Mouse (Mus musculus): Measurements from ENCODE around the gene Mpst. TPM values are rescaled to one million over a fixed set of nuclear protein-coding genes. Genes with fewer than 3 reads are reported as not detected.
A peak's percentile ranks its signal among the peaks of the same experiment; 100 is the strongest.

The Mpst gene
- polyA plus RNA-seq, 2 experiments from 2014 or later = 1.8 to 6.5 TPM

DNA sequence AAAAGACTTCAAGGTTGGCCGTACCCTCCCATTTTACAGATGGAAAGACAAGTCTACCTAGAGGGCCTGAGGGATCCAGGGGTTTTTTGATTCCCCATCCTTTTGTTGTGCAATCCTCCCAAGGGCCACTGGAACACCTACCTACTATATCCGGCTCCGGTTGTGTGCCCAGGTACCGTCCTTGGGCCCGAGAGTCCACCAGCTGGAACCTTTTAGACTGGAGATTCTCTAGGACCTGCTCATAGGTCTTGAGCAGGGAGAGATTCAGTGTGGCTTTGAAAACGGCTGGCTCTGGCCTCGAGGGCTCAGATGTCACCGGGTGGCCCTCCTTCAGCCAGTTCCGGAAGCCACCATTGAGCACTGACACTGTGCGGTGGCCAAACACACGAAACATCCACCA lies 1.1 kb upstream of the Mpst start:
- ATAC-seq = no peak

DNA sequence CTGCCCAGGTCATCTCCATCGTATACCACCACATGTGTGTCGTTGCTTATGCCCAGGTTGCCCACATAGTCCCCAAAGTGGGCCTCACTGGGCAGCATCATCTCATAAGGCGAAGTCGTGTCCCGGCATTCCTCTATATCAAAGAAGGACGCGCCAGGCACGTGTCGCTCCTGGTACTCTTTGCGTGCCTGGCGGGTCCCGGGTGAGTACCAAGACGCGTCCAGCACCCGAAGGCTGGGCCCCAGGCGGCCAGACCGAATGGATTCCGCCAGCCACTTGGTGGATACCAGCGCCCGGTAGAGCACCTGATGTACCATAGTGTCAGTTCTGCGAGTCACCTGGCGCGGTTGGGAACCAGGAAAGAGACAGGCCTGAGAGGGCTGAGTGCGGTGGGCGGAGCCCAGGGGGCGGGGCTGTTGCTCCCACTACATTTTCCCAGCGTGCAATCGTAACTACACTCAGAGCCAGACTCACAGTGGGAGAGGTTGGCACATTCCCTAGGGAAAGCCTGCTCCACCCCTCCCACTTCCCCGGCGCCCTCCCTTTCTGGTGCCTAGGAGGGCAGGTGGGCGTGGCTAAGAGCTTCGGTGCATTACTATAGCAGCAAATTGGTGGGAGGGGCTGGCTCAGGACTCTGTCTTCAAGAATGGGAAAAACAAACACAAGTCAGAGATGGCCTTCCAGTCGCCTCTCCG lies 552 bp upstream of the Mpst start, which contains the start of gene Tst:
Gene Tst (minus strand): TSS at position 391 of the 695 bp plus-strand sequence.
- peak; percentile 34 for ATAC-seq

DNA sequence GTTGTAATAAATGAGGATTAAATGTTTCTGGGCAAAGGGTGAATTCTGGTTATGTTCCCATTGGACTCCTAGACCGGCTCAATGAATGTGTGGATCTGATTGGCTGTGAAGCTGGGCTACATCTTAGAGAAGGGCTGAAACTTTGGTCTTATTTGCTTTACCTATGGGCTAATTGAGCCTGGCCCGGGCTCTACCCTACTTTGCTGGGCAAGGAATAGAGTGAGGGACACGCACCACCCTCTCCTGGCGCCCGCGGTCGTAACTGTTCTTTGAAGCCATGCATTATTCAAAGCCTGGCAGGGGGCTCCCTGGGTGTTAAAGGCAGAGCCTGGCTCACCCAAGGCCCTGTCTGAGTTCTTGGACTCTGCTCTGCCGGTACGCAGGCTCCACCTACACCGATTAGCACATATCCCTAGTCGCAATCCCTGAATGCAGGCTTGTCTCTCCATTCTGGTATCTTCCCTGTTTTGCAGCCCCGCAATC lies 3.4 kb downstream of the Mpst start:
- no peak for ATAC-seq

DNA sequence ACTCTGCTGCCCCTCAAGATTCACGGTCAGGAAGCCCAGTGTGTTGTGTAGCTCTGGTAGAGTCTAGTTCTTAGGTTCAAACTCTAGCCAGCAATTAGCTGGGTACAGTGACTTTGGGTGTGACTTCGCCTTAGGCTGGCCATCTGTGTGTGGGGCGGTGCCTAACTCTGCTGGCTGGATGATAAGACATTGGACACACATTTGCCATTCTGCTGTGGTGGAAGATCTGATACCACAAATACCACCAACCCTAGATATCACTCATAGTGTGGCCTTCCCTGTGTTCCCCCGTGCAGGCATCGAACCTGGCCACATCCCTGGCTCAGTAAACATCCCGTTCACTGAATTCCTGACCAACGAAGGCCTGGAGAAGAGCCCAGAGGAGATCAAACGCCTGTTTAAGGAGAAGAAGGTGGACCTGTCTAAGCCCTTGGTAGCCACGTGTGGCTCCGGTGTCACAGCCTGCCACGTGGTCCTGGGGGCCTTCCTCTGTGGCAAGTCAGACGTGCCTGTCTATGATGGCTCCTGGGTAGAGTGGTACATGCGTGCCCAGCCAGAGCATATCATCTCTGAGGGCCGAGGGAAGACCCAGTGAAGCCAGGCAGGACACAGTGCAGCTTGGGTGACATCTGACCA lies 7.0 kb downstream of the Mpst start:
- no peak for ATAC-seq

DNA sequence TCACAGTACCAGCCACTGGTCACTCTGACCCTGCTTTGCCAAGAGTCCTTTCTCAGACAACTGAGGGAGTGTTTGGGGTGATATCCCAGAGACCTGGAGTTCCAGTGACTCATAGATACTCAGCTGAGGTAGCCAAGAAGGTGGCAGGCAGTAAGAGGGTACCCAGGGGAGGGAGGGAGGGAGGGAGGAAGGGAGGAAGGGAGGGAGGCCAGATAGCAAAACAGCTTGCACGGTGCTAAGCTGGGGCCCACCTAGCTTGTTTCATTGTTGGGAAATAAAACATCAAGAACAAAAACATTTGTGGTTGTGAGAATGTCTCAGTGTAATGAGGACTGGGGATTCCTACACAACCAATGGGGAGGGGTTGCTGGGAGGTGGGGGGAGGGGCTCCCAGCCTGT lies 7.5 kb downstream of the Mpst start:
- no peak for ATAC-seq

DNA sequence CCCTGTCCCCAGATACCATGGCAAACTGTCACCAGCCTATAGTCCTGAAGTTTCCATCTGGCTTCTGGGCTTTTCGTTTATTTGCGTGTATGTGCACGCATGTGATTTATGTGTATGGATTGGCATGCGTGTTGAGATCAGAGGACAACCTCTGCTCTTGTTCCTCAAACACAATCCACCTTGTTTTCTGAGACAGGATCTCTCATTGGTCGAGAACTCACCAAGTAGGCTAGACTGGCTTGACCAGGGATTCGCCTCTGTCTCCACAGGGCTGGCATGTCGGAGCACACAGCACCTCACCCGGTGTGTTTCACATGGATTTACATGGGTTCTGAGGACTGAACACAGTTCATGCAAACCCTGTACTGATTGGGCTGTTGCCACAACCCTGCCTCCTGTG lies 7.9 kb downstream of the Mpst start:
- ATAC-seq = no peak

DNA sequence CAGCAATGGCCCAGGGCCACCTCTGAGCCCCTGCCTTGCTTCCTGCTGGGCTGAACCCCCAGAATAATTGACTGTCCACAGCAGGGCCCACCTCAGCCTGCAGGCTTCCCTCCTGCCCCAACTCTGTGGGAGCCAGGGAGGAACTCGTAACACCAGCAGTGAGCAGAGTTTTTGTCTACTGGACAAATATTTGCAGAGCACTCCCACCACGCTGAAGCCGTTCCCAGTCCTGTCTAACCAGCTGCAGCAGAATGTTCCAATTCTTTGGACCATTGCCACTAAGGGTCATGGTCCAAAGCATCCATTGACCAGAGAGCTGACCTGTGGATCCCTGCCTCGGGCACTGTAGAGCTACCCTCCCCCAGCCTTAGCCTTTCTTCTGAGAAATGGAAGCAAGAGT lies 10.7 kb downstream of the Mpst start:
- no peak for ATAC-seq

DNA sequence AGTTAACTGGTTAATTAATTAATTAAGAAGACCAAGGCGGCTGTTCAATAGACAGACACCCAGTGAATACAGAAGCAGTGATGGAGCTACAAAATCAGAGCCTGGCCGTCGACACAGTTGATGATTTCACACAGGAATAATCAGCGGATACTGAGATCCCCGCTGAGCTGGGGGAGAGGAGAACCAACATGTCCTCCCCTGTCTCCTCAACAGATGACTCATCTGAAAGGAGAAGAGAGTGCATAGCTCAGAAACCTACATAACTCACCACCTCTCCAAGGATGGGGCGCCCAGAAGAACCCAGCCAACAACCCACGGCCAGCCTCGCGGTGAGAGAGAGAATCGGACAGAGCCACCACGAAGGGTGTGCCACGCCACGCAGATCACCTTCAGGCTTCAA lies 14.2 kb downstream of the Mpst start:
- ATAC-seq = no peak

DNA sequence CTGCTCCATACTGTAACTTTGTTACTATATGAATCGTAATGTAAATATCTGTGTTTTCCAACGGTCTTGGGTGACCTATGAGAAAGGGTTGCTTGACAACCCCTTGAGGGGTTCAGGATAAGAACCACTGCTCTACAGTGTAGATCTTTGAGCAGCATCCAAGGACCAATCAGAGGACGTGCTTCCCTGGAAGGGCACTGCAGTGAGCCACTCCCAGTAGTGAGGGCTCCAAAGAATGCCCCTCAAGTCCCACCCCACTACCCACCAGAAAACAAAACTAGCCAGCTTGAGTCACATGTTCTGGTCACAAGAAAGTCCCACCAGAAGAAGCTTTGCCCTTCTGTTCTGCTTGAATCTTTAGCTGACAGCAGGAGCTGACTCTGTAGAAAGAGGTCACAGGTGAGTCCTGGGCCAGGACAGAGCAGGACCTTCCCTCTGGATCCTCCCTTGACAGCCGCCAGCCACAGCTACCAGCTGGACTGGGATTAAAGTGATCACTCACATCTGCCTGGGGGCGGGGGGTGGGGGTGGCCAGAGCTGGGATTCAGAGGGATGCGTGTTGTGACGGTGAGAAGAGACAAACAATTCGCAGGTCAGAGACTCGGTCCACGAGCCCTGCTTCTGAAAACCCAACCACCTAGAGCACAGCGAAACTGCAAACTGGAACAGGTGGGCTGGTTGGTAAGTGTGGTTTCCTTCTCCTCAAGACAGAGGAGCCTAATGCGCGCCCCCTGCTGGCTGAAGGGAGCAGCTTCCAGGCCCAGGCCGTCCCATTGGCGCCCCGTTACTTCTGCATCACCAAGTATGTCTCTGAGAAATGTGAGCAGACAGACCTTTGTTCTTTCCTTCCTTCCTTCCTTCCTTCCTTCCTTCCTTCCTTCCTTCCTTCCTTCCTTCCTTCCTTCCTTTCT lies 16.1 kb downstream of the Mpst start:
- peak; percentile 66 for ATAC-seq

DNA sequence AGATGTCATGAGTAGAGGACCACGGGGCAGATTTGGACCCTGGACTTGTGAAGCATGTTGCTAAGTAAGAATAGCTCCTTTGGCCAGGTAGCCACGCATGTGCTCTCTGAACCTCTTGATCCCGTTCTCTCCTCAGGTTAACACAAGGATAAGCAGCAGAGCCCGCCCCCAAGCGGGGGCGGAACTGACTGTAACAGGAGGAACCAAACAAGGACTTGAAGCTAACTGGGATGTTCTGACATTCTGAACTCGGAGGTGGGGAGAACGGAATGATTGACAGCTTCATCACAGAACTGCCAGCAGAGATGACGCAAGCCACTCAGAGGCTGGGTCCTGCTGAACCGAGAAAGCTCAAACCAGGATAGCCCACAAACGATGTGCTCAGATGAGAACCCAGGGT lies 18.3 kb downstream of the Mpst start:
- ATAC-seq = no peak

DNA sequence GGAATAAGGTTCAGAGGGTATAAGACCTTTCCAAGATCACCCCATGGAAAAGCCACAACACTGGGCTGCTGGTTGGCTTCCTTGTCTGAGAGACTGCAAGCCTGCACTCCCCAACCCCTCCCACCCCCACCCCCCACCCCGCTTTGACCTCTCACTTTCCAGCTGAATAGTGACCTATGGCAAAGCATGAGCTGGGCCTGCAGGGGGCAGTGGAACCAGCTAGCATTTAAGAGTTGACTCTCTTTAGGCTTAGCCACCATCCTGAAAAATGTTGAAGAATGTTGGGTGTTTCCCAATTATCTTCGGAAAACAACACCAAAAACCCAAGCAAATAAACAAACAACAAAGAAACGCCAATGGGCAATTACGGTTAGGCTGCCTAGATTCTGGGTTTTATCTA lies 19.0 kb downstream of the Mpst start:
- no peak for ATAC-seq

DNA sequence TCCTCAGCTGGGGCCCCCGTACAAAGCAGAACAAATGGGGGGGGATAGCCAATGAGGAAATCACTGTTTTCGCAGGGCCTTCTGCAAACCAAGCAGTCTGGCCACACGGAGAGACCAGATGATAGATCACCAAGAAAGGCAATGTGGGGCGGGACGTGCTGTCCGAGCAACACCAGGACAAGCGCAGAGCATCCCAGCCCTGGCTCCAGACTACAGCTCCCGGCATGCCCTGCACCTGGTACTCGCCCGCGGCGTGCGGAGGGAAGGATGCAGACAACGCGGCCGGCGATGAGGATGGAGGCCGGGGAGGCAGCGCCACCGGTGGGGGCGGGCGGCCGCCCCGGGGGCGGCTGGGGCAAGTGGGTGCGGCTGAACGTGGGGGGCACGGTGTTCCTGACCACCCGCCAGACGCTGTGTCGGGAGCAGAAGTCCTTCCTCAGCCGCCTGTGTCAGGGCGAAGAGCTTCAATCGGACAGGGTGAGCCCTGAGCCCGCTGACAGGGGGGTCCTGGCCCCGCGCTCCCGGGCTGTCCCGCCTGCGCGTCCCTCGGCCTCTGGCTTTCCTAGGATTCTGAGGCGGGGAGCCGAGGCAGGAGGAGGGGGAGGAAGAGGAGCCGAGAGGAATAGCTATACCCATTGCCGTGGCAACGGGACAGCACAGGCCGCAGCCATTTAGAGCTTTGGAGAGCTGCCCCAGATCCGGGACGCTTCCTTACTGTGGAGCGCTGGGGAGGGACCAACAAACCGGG lies 22.3 kb downstream of the Mpst start, which contains the start of gene Kctd17:
Gene Kctd17 (plus strand): TSS at position 174 of the 748 bp plus-strand sequence.
- peak; percentile 46 for ATAC-seq

DNA sequence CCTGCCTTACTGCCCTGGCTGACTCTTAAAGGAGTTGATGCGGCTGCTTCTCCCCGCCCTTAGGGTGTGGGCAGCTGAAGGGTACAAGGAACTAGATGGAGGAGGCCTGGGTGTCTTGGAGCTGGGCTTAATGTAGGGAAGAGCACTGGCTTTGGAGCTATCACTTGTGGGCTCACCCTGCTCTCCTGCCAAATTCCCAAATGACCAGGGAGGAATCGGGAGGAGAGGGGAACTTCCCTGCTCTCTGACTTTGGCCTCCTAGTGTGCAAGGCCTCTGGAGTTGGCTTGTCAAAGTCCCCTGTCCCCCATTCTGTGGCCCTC lies 22.9 kb downstream of the Mpst start:
- no peak for ATAC-seq

DNA sequence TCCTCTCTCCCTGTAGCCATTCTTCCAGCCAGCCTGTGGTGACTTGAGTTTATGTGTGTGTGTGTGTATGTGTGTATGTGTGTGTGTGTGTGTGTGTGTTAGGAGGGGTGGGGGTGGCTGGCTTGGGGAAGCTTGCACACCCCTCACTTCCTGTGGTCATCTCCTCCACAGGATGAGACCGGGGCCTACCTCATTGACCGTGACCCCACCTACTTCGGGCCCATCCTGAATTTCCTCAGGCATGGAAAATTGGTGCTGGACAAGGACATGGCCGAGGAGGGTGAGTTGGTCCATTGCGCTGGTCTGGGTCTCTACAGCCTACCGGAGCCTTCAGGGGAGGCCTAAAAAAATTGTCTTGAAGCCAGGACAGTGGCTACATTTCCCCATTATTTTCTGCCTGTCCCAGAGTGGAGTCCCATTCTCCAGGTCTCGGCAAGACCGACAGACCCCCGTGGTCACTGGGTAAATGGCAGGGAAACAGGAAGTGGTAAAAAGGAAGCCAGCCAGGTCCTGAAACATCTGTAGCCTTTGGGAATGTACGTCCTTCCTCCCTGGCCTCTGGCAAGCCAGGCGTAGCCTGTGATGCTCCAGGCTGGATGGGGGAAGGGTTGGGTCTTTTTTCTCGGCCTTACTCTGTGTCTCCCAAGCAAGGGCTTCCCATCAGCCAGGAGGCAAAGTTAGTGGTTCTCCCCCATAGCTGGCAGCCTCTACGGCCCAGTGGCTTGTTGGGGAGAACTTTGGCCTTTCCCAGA lies 23.8 kb downstream of the Mpst start:
- no peak for ATAC-seq

DNA sequence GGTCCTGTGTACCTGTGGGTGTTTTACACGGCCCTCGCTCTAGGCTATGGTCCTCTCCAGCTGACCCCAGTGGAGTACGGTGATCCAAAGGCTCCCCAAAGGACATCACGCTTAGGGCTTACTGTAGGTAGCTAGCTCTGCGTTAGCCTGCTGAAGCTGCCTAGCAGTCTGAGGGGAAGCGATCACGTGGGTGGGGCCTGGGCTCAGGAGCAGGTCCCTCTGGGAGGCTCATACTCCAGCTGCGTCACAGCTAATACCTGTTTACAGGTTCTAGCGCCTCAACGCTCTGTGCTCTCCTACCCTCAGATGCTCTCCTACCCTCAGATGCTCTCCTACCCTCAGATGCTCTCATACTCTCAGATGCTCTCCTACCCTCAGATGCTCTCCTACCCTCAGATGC lies 24.7 kb downstream of the Mpst start:
- ATAC-seq = no peak

DNA sequence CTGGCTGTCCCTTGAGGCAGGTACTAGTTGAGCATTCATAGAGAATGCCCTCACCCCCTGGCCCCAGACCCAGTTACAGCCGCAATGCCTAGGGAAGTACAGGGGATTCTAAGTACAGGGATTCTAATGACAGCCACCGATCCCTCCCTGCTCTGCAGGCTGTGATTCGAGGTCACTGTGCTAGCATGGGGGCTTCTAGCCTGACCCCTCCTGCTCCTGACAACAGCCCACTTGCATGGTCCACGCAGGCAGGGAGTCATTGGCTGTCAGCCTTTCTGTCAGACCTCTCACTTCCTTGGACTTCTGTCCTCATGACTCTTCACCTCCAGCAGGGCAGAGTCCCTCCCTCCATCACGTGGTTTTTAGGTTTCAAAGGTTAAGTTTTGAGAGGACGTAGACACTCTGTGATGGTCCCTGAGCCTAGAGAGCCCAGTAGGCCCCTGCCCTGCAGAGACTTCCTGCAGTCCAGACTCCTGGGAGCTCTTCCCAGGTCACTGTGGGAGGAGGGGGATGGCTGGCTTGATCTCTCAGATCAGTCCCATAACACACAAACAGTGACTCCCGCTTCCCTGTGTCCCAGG lies 25.4 kb downstream of the Mpst start:
- no peak for ATAC-seq

DNA sequence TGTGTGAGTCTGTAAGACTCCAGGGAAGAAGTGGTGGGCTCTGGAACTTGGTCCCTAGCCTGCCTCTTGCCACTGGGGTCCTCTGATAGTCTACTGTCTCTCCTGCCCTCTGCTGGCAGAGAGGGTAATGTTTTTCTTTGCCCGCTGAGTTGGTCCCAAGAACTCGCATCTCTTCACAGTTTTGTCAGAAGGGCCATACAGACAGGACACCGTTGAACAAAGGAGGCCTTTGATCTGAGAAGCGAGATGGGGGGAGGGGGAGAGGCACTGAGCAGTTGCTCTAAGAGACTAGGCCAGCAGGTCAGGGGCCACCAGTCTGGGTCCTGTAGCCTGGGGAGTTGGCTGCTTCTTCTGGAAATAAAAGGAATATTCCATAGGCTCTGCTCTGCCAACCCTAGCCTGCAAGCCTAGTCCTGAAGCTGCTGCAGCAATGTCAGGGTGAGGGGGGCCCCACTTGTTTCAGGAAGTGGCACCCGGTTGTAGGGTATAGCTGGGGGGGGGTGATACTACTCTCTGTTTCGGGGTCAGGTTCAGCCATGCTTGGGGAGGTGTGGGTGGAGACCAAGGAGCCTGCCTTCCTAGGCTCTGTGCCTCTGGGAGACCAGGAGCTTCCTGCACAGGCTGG lies 28.8 kb downstream of the Mpst start:
- no peak for ATAC-seq

DNA sequence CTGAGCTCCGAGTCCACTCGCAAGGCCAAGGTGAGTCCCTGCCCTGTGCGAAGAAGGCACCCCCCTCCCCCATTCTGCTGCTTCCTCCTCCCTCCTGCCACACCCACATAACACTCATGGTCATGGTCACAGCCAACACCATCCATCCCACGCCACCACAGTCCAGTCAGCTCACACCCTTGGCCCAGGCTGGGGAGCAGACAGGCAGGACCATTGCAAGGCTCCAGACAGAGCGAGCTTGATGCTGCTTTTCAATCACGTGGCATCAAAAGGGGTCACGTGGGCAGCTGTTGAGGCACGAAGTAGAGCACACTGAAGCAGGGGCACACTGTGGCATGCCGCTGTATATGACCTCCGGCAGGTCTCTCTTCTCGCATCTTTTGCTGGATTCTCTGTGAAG lies 29.5 kb downstream of the Mpst start:
- ATAC-seq = no peak

DNA sequence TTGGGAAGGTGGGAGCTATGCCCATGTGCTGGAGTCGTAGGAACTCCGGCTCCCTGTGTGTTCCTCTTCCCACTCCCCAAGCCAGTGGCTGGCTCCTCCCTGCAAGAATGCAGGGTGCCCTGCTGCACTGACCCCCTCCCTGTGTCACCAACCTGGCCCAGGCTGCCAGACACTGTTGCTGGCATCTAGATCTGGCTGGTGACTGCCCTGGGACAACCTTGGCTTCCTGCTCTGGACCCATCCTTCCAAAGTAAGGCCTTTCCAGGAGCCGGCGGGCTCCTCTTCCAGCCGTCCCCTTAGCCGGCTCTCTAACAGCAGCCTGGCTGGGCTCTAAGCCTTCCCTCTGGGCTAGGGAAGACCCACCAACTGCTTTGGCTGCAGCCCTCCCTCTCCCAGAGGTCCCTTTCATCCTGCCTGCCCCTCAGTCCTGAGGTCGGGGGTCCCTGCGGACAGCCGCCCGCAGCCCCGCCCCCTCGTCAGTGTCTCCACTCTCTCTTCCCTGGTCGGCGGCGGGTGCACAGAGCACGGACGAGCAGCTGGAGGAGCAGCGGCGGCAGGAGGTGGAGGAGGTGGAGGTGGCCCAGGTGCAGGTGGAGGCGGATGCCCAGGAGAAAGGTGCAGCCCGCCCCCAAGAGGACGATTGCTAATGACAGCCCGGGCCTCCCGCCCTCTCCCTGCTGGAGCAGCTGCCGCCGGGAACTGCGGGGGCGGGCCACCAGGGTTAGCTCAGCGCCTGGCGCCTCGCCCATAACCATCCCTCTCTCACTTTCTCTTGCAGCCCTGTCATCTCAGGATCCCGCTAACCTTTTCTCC lies 30.4 kb downstream of the Mpst start:
- no peak for ATAC-seq

All from activated CD4-positive, CD25-positive, alpha-beta regulatory T cell, adult 4 months (primary cell).